Comparison of ENCODE assay signal across 8 mouse cellular contexts in genomic region chr5:102844731-102845598, GRCm38 (mm10).
A peak's percentile ranks its signal among the peaks of the same experiment; 100 is the strongest.
DNase-seq lines count a peak whose midpoint lies in the region; ATAC-seq lines count a peak whose summit lies in the region.

No protein-coding gene starts in this region.

- WGBS in hindbrain, embryonic 16.5 days: under 1% methylated on average over 21 of the region's 21 CpGs

- DNase-seq in adrenal gland, adult (ENCODE audit: inconsistent age in 2 of 2, low spot score in 1 of 2): peak; percentile 77 to 90
- DNase-seq in gastrocnemius, adult 8-10 months (ENCODE audit: low spot score in 2 of 2): peak; percentile 76 to 87
- DNase-seq in left cerebral cortex, adult 11 months (ENCODE audit: low spot score): peak; percentile 71
- peak; percentile 74 for DNase-seq in lung, postnatal 14 days
- peak; percentile 54 for DNase-seq in retina, postnatal 7 days (ENCODE audit: low read depth, low spot score)
- no peak for DNase-seq in c-Kit-positive CD71-positive TER-119-positive erythroid progenitor cells, embryonic 14.5 days (ENCODE audit: low spot score)

- H3K36me3 ChIP-seq in hindbrain, embryonic 16.5 days (ENCODE audit: control insufficient read depth, insufficient read depth, low read length): no peaks in the 10 kb centered on the region

- peak overlapping the region; percentile 74 for H3K9ac ChIP-seq in hindbrain, embryonic 16.5 days (ENCODE audit: low read depth, low read length)

- peak overlapping the region; percentile 87 for H3K27ac ChIP-seq in hindbrain, embryonic 16.5 days (ENCODE audit: low read depth, low read length)

- H3K27me3 ChIP-seq in hindbrain, embryonic 16.5 days (replicated peaks; ENCODE audit: control insufficient read depth, insufficient read depth, low read length): no peaks in the 10 kb centered on the region

- no peaks in the 10 kb centered on the region for H3K9me3 ChIP-seq in hindbrain, embryonic 16.5 days (ENCODE audit: control insufficient read depth, low read length)

- peak overlapping the region; percentile 53 for H3K4me3 ChIP-seq in hindbrain, embryonic 16.5 days (ENCODE audit: low read length)

- peak overlapping the region; percentile 79 for H3K4me2 ChIP-seq in hindbrain, embryonic 16.5 days (ENCODE audit: low read length)

- ATAC-seq in common myeloid progenitor, adult 5-6 weeks (replicated peaks; ENCODE audit: low read depth, poor library complexity, severe bottlenecking): peak; percentile 99
- peak; percentile 95 for ATAC-seq in hindbrain, embryonic 16.5 days

- H3K4me1 ChIP-seq in hindbrain, embryonic 16.5 days (ENCODE audit: control insufficient read depth, insufficient read depth, low read depth, low read length): peaks cover 15% of the 10 kb centered on the region; the same call in 1 of the 2 replicates
